Mouse (Mus musculus) lung, adult 10 weeks (tissue): ENCODE measurements around the gene Pgap3. TPM values are rescaled to one million over a fixed set of nuclear protein-coding genes. Genes with fewer than 3 reads are reported as not detected.

Experiments
- polyA plus RNA-seq: library from polyadenylated mRNA; stranded (reverse); fragments of 350-450 nt; fragmentation: Illumina TruSeq; extraction: RNeasy Lipid Tissue Mini Kit (QIAGEN cat#74804); gene quantifications from one replicate; pipeline ENCODE4 v1.2.3, GENCODE M21; 2014; ENCODE audit warnings: low read depth, low replicate concordance; ENCODE audit not compliant: insufficient read depth

Pgap3 gene
- polyA plus RNA-seq: 6.1 TPM

GRCm38 (mm10) chr11:98400161-98400726 is at the start of gene Pgap3:
Gene Pgap3 (minus strand): TSS chr11:98400490.

GRCm38 (mm10) chr11:98446213-98446561 is 45.9 kb upstream of the Pgap3 start, which contains the start of gene Grb7:
Gene Grb7 (plus strand): TSS chr11:98446394.

DNA sequence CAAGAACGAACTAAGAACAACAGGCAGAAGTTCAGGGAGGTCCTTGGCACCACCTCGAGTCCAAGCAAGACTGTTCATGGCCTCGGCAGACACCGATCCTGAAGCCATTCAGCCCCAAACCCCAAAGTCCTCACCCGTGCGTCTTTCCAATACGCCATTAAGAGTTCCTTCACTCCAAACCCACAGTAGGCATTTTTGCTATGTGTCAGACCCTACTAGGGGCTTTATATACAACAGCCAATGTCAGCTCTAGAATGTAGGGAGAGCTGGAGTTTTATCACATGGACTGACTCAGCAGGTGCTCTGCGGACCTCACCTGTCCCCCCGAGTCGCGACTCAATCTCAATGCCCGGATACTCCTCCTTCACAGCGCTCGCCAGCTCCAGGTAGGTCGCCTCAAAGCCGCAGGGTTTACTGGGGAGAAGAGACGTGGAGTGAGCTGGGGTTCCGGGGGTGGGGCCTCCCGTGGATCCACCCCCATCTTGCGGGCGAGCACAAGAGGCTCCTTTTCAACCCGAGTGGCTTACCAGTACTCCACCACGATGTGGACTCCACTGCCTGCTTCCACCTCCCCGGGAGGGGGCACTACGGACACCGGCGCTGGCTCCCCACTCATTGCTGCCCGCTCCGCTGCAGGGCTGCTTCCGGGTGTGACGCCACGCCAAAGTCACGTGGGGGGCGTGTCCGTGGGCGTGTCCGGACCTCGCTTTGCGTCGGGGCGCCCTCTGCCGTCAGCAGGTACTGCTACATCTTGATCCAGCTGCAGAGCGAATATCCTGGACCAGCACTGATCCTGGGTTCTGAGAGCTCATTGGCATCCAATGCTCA is 38.3 kb upstream of the Pgap3 start, which contains the start of gene Mien1:
Gene Mien1, minus strand, starts transcription at position 661 of the 828 bp plus-strand sequence.

GRCm38 (mm10) chr11:98412273-98412796 is 12.0 kb upstream of the Pgap3 start, which contains the start of gene Erbb2:
Gene Erbb2 (plus strand): TSS chr11:98412470.

GRCm38 (mm10) chr11:98385638-98386585 is 14.4 kb downstream of the Pgap3 start, which contains the start of gene Pnmt:
Gene Pnmt (plus strand): TSS chr11:98386450.

DNA sequence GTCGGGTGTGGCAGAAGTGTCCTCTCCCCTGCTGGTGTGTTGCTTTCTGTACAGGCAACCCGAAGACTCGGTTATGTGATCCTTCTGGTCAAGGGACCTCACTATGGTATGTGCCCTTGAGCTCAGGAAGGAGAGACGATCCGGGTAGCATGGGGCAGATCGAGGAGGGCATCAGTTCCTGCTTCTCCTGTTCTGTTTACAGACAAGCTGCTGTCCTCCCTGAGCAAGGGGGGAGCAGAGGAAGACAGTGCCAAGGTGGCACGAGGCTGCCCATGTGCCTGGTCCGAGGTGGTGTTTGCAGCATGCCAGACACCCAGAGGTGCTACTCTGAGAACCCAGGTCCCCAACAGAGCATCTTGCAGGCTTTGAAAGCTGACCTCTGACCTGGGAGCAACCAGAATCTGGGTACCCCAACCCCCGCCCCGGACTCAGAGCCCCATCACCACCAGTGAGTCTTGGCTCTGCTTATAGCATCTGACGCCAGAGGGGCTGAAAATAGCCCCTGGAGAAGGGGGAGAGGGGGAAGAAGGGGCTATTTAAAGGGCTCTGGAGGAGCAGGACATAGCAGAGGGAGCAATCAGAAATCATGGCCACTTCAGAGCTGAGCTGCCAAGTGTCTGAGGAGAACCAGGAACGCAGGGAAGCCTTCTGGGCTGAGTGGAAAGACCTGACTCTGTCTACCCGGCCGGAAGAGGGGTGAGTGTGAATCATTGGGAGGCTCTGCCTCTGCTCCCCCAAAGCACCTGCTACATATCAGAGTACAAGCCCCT is 16.8 kb downstream of the Pgap3 start, which contains the start of gene Tcap:
Gene Tcap, plus strand, starts transcription at position 551 of the 770 bp plus-strand sequence.

DNA sequence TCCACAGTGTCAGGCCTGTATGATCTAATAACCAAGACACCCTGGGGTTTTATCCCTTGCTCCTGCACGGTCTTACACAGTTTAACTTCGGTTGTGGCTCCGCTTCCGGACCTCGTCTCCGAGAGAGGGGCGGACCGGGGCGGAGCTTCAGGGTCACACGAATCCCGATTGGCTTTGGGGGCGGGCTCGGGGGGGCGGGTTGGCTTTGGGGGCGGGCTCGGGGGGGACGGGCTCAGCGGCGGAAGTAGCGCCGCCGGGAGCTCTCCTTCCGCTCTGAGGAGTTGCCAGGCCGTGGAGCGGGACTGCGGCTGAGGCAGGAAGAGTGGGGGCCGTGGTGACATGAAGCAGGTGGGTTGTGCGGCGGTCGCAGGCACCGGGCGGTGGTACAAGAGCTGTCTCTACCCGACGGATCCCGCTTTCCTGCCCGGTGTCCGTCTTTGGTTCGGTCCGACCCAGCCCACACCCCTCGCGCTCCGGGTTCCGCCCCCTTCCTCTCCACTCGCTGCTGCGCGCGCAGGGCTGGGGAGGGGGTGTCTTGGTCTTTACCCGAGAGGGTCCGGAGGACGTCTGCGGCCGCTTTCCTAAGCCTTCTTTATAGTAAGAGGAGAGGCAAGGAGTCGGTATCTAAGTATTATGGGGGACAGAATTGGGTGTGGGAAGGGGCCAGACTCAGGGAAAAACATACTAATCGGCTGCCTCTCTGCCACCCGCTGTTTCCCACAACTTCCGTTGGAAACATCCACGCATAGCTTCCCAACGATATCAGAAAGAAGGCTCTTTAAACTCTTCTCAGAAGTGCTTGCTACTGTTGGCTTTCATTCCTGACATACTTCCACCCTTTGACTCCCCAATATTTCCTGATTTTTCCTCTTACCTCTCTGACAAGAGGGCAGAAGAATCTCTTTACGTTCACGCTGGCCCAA is 41.9 kb downstream of the Pgap3 start, which contains the start of gene Stard3:
Gene Stard3, plus strand, starts transcription at position 208 of the 923 bp plus-strand sequence.

GRCm38 (mm10) chr11:98348083-98348961 is 52.0 kb downstream of the Pgap3 start, which contains the start of gene Ppp1r1b:
Gene Ppp1r1b (plus strand): TSS chr11:98348404.

Other genes starting within 250 kb of the Pgap3 start
- gene Med1, start 207.2 kb downstream of the Pgap3 start, polyA plus RNA-seq: 8.9 TPM
- 5.9 TPM for gene Cdk12, start 197.4 kb downstream of the Pgap3 start, polyA plus RNA-seq
- not detected for gene Neurod2, start 70.8 kb downstream of the Pgap3 start, polyA plus RNA-seq
- gene Ppp1r1b, start 52.1 kb downstream of the Pgap3 start, polyA plus RNA-seq: 21.2 TPM
- 34.9 TPM for gene Stard3, start 42.1 kb downstream of the Pgap3 start, polyA plus RNA-seq
- gene Tcap, start 16.7 kb downstream of the Pgap3 start, polyA plus RNA-seq: 57.0 TPM
- 1.6 TPM for gene Pnmt, start 14.0 kb downstream of the Pgap3 start, polyA plus RNA-seq
- gene Erbb2, start 12.0 kb upstream of the Pgap3 start, polyA plus RNA-seq: 9.0 TPM
- gene Mien1, start 38.5 kb upstream of the Pgap3 start, polyA plus RNA-seq: 123 TPM
- 15.9 TPM for gene Grb7, start 45.9 kb upstream of the Pgap3 start, polyA plus RNA-seq
- 3.4 TPM for gene Ikzf3, start 145.5 kb upstream of the Pgap3 start, polyA plus RNA-seq
- gene Zpbp2, start 150.6 kb upstream of the Pgap3 start, polyA plus RNA-seq: 0.31 TPM
- 36.1 TPM for gene Ormdl3, start 186.9 kb upstream of the Pgap3 start, polyA plus RNA-seq
- gene Lrrc3c, start 197.8 kb upstream of the Pgap3 start, polyA plus RNA-seq: not detected
- gene Gm12355, start 225.2 kb upstream of the Pgap3 start, polyA plus RNA-seq: 0.33 TPM
- gene Gsdma3, start 225.9 kb upstream of the Pgap3 start, polyA plus RNA-seq: not detected
- not detected for gene Gsdma2, start 246.3 kb upstream of the Pgap3 start, polyA plus RNA-seq